Mouse (Mus musculus) gastrocnemius, postnatal 25 days (tissue): Measurements from ENCODE around the gene Tmc4. TPM values are rescaled to one million over a fixed set of nuclear protein-coding genes. Genes with fewer than 3 reads are reported as not detected.

Source experiments
- DNase-seq: peaks from one replicate; pipeline ENCODE4 v3.0.0; 2022
- total RNA-seq, 2 experiments: library from RNA; stranded (reverse); gene quantifications; 1 replicate in 1 of 2; 2 replicates in 1 of 2; pipeline ENCODE4 v1.2.3; 2021

Gene Tmc4
- total RNA-seq, 2 experiments from 2014 or later: 0.70 to 0.87 TPM

DNA sequence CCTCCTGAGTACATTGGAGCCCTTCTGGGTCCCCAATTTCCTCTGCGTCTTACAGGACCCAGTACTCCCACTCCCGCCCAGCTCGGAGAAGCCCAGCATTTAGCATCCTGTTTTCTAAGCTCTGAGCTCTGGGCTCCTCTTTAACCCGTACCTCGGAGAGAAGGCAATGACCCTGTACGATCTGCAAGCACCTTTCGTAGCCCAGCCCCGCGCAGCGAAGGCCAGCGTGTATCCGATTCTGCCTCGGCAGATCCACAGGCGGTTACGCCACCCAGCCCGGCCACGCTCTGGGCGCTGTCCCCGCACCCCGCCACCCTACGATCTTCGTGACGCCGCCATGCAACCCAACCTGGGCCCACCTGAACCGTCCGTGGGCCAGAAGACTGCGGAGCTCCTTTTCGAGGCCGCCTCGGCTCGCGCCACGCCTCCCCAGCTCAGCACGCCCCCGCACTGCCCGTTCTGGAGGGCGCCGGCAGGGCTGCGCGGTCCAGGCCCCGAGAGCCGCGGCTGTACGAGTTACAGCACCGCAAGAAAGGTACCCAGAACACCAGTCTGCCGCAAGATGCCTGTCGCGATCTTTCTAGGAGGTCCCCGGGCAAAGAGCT is 15.1 kb upstream of the Tmc4 start, which contains the start of gene Tsen34:
TSS of gene Tsen34 (plus strand) at position 482 of the 605 bp plus-strand sequence.
- DNase-seq: no peak

DNA sequence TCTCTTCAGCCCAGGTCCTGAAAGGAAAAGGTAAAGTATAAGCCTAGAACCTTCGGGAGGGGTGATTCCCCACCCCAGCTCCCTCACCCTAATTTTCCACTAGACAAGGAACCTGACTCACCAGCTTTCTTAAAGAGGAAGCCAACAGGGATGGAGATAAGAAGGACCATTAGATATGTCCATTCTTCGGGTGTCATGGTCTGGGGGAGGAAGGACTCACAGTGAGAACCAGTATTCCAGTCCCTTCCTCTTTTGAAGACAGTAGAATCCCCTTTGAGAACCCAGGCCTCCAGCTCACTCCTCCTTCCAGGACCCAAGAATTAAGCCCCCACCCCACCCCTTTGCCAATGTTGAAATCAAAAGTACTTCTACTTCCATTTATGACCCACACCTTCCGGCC is 14.6 kb upstream of the Tmc4 start:
- no peak for DNase-seq

DNA sequence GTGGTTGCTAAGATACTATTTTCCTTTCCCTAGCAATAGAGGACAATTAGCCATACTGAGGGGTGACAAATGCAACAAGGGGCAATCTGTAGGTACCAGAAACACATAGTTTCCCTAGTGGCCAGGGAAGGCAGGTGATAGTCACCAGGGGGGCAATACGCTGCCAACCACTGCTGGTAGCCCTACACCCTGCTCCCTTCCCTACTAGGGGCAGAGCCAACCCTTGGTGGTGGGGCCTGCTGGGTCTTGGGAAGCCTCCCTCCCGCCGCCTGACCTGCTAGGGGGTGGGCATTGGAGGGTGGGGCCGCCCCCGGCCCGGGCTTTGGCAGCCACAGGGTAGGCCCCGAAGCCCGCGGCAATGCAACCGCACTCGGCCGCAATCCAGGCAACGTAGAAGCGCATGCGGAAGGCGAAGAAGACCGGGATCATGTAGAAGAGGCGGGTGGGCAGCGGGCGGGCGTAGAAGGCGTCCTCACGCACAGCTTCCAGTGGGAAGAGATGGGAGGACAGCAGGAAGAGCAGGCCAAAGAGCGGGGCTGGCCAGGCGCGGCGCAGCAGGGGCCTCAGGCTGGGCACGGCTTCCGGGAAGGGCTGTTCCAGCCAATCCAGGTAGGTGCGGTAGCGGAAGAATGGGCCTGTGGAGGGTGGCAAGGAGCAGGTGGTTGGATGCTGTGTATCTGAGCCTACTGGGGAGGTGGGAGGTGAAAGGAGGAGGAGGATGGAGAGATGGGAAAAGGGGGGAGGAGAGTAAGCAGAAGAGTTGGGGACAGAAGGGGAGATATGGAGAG is 8.2 kb upstream of the Tmc4 start:
- no peak for DNase-seq

DNA sequence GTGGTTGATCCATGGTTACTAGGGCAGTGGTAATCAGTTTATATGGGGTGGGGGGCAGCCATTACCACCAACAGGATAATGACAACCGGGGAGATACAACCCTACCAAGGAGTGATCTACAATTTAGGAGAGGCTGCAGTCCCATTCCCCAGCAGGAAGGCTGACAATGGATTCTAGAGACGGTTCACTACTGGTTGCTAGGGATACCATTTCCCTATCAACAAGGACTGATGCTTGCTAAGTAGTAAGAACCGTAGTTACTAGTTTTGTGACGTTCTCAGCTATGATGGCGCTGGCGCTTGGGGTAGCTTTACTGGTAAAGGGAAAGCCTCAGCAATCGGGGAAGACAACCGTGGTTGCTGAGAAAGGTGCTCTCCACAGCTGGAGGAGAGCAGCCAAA is 7.3 kb upstream of the Tmc4 start:
- no peak for DNase-seq

DNA sequence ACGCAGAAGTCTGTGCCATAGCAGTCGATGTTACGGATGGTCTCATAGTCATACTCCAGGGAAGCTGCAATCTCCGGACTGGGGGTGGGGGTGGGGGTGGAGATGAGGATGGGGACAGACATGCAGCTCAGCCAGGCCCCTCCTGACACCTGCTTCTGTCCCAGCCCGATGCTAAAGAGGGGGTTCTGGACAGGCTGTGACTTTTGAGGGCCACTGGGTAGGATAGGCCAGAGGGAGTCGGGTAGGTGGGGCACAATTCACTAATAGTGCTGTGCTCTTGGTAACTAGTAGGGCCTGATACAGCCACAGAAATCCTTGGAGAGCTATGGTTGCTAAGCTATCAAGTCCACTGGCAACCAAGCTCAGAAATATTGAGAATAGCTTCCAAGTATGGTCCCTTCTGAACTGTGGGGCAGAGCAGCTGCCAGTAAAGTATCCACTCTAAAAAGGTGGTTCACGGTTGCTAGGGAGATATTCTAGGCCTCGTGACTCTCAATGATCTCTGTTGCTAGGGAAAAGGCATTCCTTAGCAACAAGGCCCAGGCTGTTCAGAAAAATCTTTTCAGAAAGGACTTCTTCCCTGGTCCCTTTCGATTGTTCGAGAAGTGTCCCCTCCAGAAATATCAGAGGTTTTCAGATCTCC is 6.7 kb upstream of the Tmc4 start:
- DNase-seq: no peak

DNA sequence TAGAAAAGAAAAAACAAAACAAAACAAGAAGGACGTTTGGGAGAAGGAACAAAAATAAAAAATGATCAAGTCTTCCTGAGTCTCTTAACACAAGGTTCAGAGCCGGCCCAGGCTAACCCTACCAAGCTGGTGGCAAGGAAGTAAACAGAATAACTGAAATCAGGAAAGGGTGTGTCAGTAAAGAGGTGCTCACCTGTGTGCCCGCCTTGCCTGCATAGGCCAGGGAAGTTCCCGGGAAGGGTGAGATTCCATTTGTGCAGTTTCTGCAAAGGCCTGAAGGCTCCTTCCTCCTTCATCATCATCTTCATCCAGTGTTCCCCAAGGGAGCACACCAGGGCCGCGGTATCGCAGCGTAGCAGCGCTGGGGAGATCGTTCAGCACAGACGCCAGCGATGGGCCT is 982 bp downstream of the Tmc4 start:
- no peak for DNase-seq

DNA sequence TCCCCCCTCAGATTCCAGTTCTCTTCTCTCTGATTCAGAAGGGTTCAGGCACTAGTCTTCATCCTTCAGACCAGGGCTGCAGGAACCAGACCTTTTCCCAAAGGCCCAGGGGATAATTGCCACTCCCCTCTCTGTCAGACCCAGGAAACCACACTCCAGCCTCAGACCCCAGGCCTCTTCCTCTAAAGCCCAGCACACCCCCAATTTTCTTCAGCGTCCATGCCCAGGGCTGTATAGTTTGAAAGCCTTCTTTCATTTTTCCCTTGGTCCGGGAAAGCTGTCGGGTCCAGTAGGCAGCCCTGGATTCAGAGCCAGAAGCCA is 2.2 kb downstream of the Tmc4 start:
- no peak for DNase-seq

DNA sequence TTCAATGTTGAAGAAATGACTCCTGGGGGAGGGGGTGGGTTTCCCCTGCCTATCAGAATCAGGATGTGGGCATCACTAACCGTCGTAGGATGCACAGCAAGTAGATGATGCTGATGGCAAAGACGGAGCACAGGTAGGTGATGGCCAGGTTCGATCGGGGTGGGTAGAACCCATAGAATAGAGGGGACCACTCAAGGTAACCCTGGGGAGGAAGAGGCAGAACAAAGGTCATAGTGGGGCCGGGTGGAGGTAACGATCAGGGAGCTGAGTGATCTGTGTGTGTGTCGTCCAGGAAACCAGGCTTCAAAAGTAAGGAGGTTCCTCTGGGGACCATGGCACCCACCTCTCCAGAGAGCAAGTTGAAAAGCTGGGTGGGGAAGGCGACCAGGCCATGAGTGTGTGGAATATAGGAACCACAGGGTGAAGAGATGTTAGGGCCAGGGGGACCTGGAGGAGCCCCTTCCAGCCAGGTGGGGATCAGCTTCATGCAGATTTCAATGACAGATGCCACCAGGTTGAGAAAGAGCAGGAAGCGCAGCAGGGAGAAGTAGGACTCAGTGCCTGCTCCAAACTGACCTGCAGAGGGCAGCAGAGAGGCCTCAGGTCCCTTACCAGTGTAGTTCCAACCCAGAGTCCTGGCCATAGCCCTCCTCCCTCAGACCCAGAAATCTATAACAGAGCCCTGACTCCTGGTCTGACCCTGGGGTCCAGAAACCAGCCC is 2.7 kb downstream of the Tmc4 start:
- DNase-seq: peak; percentile 60

DNA sequence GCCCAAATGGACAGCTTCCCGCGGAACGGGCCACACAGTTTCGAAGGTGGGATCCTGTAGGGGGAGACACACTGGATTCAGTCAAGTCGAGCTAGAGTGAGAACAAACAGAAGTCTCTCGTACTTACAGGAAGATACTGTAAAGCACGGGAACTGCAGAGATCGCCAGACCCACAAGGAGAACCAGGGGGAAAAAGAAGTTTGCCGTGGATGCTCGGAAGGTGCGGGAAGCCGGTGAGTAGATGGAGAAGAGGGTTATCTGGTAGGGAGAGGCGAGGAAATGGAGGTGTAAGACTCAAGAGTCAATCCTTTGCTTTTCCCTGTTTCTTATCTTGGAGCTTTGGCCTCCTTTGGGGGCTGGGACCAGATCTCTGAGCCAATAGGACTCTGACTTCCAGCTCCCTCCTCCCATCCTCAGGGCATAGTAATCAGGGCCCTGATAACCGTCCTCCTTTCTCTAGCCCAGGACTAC is 10.4 kb downstream of the Tmc4 start:
- DNase-seq: no peak

DNA sequence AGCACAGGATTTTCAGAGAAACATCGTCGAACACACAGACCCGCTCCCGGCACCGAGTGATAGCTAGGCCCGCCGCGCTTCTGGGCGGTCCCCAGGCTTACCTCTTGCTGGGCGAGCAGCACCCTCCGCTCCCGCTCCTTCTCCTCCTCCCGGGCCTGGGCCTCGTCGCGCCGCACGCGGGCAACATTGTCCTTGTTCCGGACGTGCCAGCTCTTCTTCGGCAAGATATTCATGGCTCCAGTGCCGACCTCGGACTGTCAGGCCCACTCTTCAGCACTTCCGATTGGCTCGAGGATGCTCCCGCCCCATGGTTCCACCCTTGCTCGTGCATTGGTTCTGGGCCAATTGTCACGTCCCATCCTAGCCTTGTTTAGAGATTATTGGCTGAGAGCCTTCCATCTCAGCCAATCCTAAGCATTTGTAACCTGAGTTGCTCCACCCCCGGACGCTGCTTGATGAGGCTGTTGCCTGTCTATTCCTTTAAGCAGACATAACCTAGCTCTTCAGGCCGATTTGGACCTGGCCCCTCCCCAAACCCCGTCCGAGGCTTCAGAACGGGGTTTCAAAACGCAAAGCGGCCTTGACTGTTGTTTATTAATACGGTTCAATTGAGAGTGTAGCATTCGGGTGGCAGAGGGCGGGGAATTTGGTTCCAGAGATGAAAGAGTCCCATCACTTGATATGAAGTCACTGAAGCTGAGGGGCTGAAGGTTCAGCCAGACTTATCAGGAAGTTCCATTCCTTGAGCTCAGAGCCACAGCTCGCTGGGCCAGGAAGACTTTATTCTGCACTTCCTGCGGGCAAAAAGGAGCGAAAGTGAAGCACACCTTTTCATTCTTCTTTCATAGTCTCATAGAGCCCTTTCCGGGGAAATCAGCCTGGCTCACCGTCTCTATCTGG is 11.9 kb downstream of the Tmc4 start, which contains the start of gene Leng1:
TSS of gene Leng1 (minus strand) at position 626 of the 900 bp plus-strand sequence.
- peak; percentile 97 for DNase-seq

DNA sequence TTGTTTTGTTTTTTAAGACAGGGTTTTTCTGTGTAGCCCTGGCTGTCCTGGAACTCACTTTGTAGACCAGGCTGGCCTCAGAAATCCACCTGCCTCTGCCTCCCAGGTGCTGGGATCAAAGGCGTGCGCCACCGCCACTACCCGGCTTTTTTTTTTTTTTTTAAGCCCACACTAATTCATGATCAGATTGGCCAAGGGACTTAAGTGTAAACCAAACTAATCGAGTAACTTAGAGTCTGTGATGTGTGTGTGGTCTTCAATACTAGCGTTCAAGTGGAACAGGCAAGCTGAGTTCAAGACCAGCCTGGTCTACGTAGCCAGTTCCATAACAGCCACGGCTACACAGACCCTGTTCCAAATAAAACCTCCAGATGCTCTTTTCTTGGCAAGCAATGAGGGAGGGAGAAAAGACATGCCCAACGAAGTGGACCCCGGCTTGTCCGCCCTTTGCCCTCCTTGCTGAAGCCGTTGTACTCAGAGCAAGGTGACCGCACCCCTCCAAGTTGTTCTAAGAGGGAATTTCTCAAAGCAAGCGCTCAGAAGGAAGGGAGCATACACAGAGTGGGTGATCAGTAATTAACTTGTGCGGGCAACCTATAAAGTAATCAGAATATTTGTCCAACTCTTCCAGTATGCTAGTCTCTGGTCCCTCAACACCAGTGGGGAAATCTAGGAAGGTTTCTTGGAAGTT is 12.7 kb downstream of the Tmc4 start:
- DNase-seq: no peak

DNA sequence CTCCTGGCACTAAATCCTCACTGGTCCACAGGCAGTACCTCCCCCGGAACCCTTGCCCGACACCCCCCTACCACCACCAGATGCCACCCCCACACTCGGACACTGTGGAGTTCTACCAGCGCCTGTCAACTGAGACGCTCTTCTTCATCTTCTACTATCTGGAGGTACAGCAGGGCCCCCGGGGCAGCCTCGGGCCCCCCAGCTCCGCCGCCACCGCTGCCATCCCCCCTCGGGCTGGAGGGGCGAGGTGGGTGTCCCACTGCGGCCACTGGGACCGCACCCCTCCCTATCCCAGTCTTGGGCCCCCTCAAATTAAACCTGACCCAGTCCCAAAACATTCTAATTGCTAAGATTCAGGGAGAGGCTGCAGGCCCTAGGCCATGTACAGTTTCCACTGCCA is 18.8 kb downstream of the Tmc4 start:
- DNase-seq: no peak

DNA sequence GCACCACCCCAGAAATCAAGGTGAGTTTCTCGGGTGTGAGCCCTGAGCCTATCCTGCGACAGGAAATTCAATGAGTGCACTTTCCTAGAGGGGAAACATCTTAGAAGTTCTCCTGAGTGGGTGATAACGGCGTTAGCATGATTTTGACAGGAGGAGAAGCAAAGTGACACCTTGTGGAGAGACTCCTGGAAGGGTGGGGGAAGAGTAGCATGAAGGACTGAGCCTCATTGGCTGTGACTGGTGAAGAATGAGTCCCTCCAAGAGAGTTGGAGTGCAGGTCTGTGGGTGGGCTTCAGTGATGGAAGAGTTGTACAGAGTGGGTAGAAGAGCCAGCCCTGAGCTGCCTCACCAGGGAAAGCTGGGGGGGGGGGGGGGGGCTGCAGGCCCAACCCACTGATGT is 20.4 kb downstream of the Tmc4 start:
- no peak for DNase-seq

DNA sequence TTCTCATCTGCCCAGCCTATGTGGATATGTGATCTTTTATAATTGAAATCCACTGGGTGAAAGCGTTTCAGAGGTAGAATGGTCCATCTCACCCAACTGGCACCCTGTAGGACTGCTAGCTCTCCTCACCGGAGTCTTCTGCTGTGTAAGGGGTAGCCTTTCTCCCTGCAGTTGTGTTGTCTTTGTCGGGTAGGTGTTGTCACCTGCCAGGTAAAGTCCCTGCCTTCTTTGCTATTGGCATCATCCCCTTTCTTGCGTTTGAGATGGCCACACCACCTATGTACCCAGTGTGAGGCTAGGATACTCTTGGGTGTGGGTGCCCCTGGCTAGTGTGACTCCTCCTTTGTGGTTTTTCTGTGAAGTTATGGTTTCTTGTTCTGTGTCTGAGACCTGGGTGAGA is 30.7 kb downstream of the Tmc4 start:
- DNase-seq: no peak

DNA sequence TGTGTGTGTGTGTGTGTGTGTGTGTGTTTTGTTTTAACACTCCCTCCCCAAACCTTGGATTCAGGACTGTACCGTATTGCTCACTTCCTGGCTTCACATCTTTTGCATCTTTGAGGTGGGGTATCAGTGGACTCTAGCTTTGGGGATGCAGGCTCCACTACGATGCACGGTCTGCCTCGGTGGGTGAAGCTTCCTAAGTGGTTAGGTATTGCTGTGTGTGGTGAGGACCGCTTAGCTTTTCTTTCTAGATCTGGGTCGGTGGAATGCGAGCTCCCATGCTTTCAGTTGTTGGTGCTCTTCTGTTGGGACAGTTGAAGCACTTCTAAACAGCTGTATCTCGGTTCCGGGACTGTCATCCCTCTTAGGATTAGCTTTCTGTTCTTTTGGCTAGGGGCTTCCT is 31.2 kb downstream of the Tmc4 start:
- no peak for DNase-seq

DNA sequence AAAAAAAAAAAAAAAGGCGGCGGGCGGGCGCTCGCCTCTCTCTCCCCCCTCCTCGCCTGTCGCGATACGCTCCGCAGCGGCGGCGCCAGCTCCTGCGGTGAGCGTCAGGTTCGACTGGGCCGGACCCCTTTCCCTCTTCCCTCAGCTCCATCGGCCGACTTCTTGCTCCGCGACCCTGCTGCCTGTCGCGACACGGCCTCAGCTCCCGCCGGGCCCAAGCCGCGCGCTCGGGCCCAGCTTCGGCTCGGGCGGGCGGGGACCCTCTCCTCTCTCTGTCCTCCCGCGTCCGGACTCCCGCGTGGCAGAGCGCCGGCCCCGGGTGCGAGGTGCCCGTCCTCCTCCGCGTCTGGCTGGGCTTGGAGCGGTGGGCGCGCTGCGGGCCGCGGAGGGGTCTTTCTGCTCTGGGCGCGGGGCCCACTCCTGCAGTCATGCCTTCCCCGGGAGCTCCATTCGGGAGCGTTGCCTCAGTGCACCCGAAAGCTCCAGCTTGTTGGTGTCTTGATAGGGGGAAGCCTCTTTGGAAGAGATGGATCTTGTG is 31.8 kb downstream of the Tmc4 start:
- DNase-seq: no peak

DNA sequence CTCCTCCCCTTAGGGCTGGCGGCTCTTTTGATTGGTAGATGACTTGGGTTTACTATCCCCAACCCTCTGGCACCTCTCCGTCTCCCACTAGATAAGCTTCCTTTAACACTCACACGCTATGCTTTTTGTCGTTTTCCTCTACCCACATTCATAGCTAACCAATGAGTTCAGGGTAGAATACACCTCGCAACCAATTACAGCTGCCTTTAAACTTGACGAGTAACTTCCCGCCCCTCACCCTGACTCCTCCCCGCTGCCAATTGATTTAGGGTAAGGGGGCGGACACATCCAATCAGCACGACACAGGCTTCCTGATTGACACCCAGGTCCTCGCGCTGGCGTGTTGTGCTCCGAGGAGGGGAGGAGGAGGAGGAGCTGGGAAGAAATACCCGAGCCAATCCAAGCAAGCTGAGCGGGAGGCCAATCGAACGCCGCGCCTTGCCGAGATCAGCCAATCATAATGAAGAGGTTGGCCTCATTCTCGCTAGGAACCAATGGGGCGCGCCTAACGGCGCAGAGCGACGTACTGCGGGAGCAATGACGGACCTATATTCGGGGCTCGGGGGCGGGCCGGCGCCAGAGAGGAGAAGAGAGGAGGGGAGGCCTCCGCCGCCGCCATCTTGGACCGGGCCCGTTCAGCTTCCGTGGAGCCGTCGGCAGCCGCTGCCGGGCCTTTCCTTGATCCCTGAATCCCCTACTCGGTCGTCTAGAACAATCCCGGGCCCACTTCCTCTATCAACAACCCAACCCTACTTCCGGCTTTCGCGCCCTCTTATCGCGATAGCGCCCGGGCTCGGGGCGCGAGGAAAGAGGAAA is 32.5 kb downstream of the Tmc4 start, which contains the start of gene Cnot3:
TSS of gene Cnot3 (plus strand) at position 597 of the 816 bp plus-strand sequence.
- DNase-seq: peak; percentile 100

DNA sequence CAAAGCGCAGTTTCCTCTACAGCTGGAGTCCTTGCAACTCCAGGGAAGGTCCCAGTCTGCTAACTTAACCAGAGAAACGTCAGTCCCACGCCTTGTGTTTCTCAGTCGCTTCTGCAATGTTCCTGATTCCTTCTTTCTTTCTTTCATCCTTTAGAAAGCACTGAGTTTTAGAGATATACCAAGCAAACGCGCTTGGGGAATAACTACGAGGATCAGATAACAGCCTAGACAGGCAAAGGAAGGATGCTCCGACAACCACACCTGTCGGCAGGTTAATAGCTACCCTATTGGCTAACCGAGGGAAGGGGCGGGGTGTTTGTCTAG is 33.0 kb downstream of the Tmc4 start:
- DNase-seq: no peak

DNA sequence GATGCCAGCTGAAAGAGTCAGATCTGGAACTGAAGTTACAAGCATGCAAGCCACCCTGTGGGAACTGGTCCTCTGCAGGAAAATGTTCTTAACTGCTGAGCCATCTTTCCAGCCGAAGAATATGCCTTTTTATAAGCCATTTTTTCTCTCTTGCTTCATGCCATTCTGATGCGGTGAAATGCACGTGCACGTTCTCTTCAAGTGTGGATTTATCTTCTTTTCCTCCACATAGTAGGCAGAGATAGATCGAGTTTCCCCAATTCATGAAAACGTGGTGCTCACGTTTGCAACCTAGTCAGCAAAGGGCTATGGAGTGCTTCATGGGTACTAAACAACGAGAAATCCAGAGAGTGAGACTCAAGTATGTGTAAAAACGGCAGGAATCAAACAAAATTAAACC is 33.5 kb downstream of the Tmc4 start:
- no peak for DNase-seq

DNA sequence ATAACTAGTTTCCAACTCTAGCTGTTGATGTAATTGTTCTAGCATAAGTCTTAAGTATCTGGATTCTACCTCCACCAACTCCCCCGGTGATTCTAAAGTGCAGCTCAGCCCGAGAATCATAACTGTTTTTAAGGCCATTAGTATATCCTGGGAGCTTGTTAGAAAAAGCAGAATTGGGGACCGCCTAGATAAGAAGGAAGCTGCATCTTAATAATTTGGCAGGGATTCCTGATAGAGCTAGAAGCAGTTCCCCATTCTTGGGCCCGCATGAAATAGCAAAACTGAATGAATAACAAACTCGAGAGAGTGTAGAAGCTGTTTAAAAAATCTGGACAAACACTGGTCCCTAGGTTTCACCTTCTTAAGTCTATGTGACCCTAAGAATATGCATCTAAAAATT is 33.9 kb downstream of the Tmc4 start:
- no peak for DNase-seq
